Mouse (Mus musculus) ES-Bruce4 (cell line): ENCODE data around the gene Tmed9.

Source experiments
- CTCF ChIP-seq: IDR thresholded peaks from one replicate; pipeline ENCODE4 v1.8.1; 2011; ENCODE audit warnings: low read depth, low read length
- POLR2A ChIP-seq: IDR thresholded peaks from one replicate; pipeline ENCODE4 v1.8.1; 2011; ENCODE audit warnings: low read length; ENCODE audit not compliant: insufficient read depth

- TF ChIP-seq POLR2A = no peak
- TF ChIP-seq CTCF = no peak
These were observed 30.6 kb upstream of the Tmed9 start for GRCm38 (mm10) chr13:55542891-55543290.
